Mouse (Mus musculus) heart, adult 9 months (tissue): ENCODE results near the gene Rasl10a.

Experiments used
- DNase-seq, 2 experiments: peaks; one replicate each; pipeline ENCODE4 v3.0.0; 2022; ENCODE audit warnings: low spot score in 2 of 2

Rasl10a gene

GRCm38 (mm10) chr11:5052200-5052854, 5.6 kb upstream of the Rasl10a start:
- DNase-seq: no peak

GRCm38 (mm10) chr11:5054151-5054550, 3.8 kb upstream of the Rasl10a start:
- no peak for DNase-seq

- no peak for DNase-seq
These were observed 3.1 kb upstream of the Rasl10a start for GRCm38 (mm10) chr11:5054874-5055273.

- no peak for DNase-seq
These were observed 1.7 kb upstream of the Rasl10a start for GRCm38 (mm10) chr11:5055945-5056938.

GRCm38 (mm10) chr11:5057064-5057463, 864 bp upstream of the Rasl10a start:
- no peak for DNase-seq

GRCm38 (mm10) chr11:5057541-5057855, 430 bp upstream of the Rasl10a start:
- no peak for DNase-seq

- DNase-seq: no peak
These were observed 855 bp downstream of the Rasl10a start for GRCm38 (mm10) chr11:5058783-5059182.

GRCm38 (mm10) chr11:5059230-5059629, 1.3 kb downstream of the Rasl10a start:
- DNase-seq: no peak

- peak in 1 of 2 experiments; percentile 14 for DNase-seq
These were observed 1.8 kb downstream of the Rasl10a start for GRCm38 (mm10) chr11:5059704-5060156.

- DNase-seq: peak in 1 of 2 experiments; percentile 11
These were observed 3.0 kb downstream of the Rasl10a start for GRCm38 (mm10) chr11:5060756-5061412.

GRCm38 (mm10) chr11:5061413-5062139, 3.6 kb downstream of the Rasl10a start:
- DNase-seq: peak; percentile 96 to 98

- DNase-seq: no peak
These were observed 4.4 kb downstream of the Rasl10a start for GRCm38 (mm10) chr11:5062326-5062725.

- no peak for DNase-seq
These were observed 5.1 kb downstream of the Rasl10a start for GRCm38 (mm10) chr11:5062860-5063505.

GRCm38 (mm10) chr11:5063561-5064281, 5.8 kb downstream of the Rasl10a start:
- peak in 1 of 2 experiments; percentile 18 for DNase-seq

GRCm38 (mm10) chr11:5064282-5065055, 6.5 kb downstream of the Rasl10a start:
- peak in 1 of 2 experiments; percentile 23 for DNase-seq

- DNase-seq: peak; percentile 86 to 90
These were observed 7.3 kb downstream of the Rasl10a start, which contains the start of gene Gas2l1 for GRCm38 (mm10) chr11:5065056-5065821. Gene Gas2l1 (minus strand): TSS chr11:5065327.

GRCm38 (mm10) chr11:5067063-5067462, 9.1 kb downstream of the Rasl10a start:
- DNase-seq: no peak

- no peak for DNase-seq
These were observed 10.4 kb downstream of the Rasl10a start for GRCm38 (mm10) chr11:5068126-5068971.
